11 mouse cellular contexts compared by ENCODE assay signal in the genomic region with DNA sequence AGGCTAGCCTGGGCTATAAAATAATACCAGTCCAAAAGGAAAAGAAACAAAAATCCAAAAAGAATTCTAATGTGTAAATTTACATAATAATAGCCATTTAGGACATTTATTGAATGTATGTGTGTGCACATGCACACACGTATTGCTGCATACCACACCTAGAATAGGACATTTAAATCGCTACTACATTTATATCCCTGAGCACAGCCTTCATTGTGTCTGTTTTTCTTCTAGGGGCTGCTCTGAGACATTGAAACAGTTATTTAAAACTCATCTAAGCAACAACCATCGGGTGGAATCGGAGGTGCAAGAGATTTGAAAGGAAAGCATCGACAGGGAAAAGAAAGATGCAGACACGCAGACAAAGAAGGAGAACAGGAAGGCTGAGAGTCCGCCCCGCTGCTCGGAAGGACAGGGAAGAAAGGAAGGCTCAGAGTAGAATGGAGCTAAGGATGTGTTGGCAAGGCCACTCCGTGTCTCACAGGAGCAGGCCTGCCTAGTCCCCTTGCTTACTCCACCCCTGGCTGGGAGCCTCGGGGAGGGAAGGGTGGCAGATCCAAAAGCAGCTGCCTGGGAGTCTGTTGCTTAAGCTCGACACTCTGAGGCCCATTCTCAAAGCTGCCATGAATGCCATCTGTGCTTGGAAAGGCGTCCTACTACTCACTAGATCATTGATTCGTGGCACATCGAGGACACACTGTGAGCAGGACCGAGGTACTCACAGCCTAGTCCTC. TPM values are rescaled to one million over a fixed set of nuclear protein-coding genes. Genes with fewer than 3 reads are reported as not detected.
DNase-seq lines count a peak whose midpoint lies in the region; ATAC-seq lines count a peak whose summit lies in the region.
"Had no signal": no experiment of that assay in that cellular context is flagged by ENCODE, and none has a peak within 500 bp of the region (broad histone marks: within the 10 kb centered on the region; RNA-seq: fewer than 3 reads in every experiment).

No protein-coding gene starts in this region.

- H3K4me2 ChIP-seq in embryonic facial prominence, embryonic 15.5 days (replicated peaks), result no peak overlapping the region
- H3K4me2 ChIP-seq in hindbrain, embryonic 15.5 days, result no peak overlapping the region
- no peak overlapping the region for H3K4me2 ChIP-seq in midbrain, embryonic 11.5 days
- H3K4me2 ChIP-seq: heart, embryonic 15.5 days; stomach, embryonic 15.5 days had no signal

- peaks cover 9% of the 10 kb centered on the region; the same call in 1 of the 2 replicates for H3K4me1 ChIP-seq in embryonic facial prominence, embryonic 15.5 days
- 0 out of 2 replicates have a peak, but pooled peaks cover 3% of the 10 kb centered on the region for H3K4me1 ChIP-seq in hindbrain, embryonic 15.5 days (replicated peaks)
- H3K4me1 ChIP-seq in midbrain, embryonic 11.5 days (ENCODE audit: control insufficient read depth, insufficient read depth, low read length), result no peaks in the 10 kb centered on the region
- H3K4me1 ChIP-seq: heart, embryonic 15.5 days; stomach, embryonic 15.5 days had no signal

- DNase-seq in cerebellum, postnatal 10 days, result peak; percentile 52 to 70
- DNase-seq in cerebellum, adult 11 months, result no peak
- DNase-seq in midbrain, embryonic 11.5 days (ENCODE audit: low spot score, missing footprints), result peak; percentile 87
- DNase-seq in natural killer cell, adult 2 months (ENCODE audit: low spot score in 2 of 2), result no peak
- DNase-seq in lung, postnatal 4 days, result no peak
- DNase-seq in T-cell, adult 2 months (ENCODE audit: low spot score), result no peak
- DNase-seq: lung, postnatal 14 days had no signal

- no peaks in the 10 kb centered on the region for H3K36me3 ChIP-seq in embryonic facial prominence, embryonic 15.5 days
- no peaks in the 10 kb centered on the region for H3K36me3 ChIP-seq in hindbrain, embryonic 15.5 days
- H3K36me3 ChIP-seq in midbrain, embryonic 11.5 days (ENCODE audit: control insufficient read depth, insufficient read depth, low read length), result no peaks in the 10 kb centered on the region
- H3K36me3 ChIP-seq: heart, embryonic 15.5 days; stomach, embryonic 15.5 days had no signal

- H3K27ac ChIP-seq in embryonic facial prominence, embryonic 15.5 days (replicated peaks), result peak overlapping the region; percentile 51; the same call in 1 of the 2 replicates
- peak overlapping the region; percentile 63 for H3K27ac ChIP-seq in hindbrain, embryonic 15.5 days (replicated peaks)
- no peak overlapping the region for H3K27ac ChIP-seq in midbrain, embryonic 11.5 days (ENCODE audit: low read depth, low read length)
- H3K27ac ChIP-seq: heart, embryonic 15.5 days; stomach, embryonic 15.5 days had no signal

- H3K9ac ChIP-seq in embryonic facial prominence, embryonic 15.5 days, result no peak overlapping the region
- no peak overlapping the region for H3K9ac ChIP-seq in hindbrain, embryonic 15.5 days
- H3K9ac ChIP-seq in midbrain, embryonic 11.5 days (ENCODE audit: low read length), result peak overlapping the region; percentile 24; the same call in 1 of the 2 replicates
- H3K9ac ChIP-seq: heart, embryonic 15.5 days; stomach, embryonic 15.5 days had no signal

- no peaks in the 10 kb centered on the region for H3K9me3 ChIP-seq in embryonic facial prominence, embryonic 15.5 days (replicated peaks)
- H3K9me3 ChIP-seq in hindbrain, embryonic 15.5 days, result no peaks in the 10 kb centered on the region
- H3K9me3 ChIP-seq in midbrain, embryonic 11.5 days (ENCODE audit: control insufficient read depth, low read length), result no peaks in the 10 kb centered on the region
- H3K9me3 ChIP-seq: heart, embryonic 15.5 days; stomach, embryonic 15.5 days had no signal

- no peaks in the 10 kb centered on the region for H3K27me3 ChIP-seq in embryonic facial prominence, embryonic 15.5 days
- H3K27me3 ChIP-seq in hindbrain, embryonic 15.5 days, result 0 out of 2 replicates have a peak, but pooled peaks cover 2% of the 10 kb centered on the region
- H3K27me3 ChIP-seq in midbrain, embryonic 11.5 days (ENCODE audit: control insufficient read depth, insufficient read depth, low read length), result no peaks in the 10 kb centered on the region
- H3K27me3 ChIP-seq: heart, embryonic 15.5 days; stomach, embryonic 15.5 days had no signal

- 52% methylated on average over 16 of the region's 16 CpGs for WGBS in embryonic facial prominence, embryonic 15.5 days
- WGBS in hindbrain, embryonic 15.5 days, result 46% methylated on average over 16 of the region's 16 CpGs
- WGBS in midbrain, embryonic 11.5 days, result 60% methylated on average over 16 of the region's 16 CpGs

- no peak for ATAC-seq in embryonic facial prominence, embryonic 15.5 days (ENCODE audit: insufficient number of reproducible peaks, low FRiP score, low TSS enrichment, low read depth)
- 0 out of 2 replicates have a peak, but pooled peaks have one; percentile 48 for ATAC-seq in hindbrain, embryonic 15.5 days (ENCODE audit: low FRiP score, low read depth)
- no peak for ATAC-seq in midbrain, embryonic 11.5 days (ENCODE audit: low FRiP score)

- H3K4me3 ChIP-seq in embryonic facial prominence, embryonic 15.5 days (replicated peaks), result no peak overlapping the region
- H3K4me3 ChIP-seq in hindbrain, embryonic 15.5 days, result no peak overlapping the region
- H3K4me3 ChIP-seq in midbrain, embryonic 11.5 days (ENCODE audit: low read depth, low read length), result no peak overlapping the region
- H3K4me3 ChIP-seq: heart, embryonic 15.5 days; stomach, embryonic 15.5 days had no signal

RNA-seq across cellular contexts. Expression of a gene that starts 11.0 kb away (rescaled TPM):
- polyA plus RNA-seq in embryonic facial prominence, embryonic 15.5 days (2015; fragmentation: Nextera tagmentation; extraction: Ambion mirVana), result 7.0 and 8.3 TPM in 2 replicates
- 5.7 and 9.1 TPM in 2 replicates for polyA plus RNA-seq in hindbrain, embryonic 15.5 days (2015; fragmentation: Nextera tagmentation; extraction: Ambion mirVana)
- 3.4 and 3.5 TPM in 2 replicates for polyA plus RNA-seq in midbrain, embryonic 11.5 days (2014; fragmentation: Nextera tagmentation; extraction: Ambion mirVana)

Comparison
In these comparisons a context has a peak if more than half of its experiments do, and no peak if none do; other contexts are left out.
1. DNase-seq: peak in cerebellum, postnatal 10 days (2 of 2) and midbrain, embryonic 11.5 days (single experiment); none in cerebellum, adult 11 months (single experiment), natural killer cell, adult 2 months (0 of 2), lung, postnatal 4 days (0 of 2) and T-cell, adult 2 months (single experiment).